Mouse (Mus musculus) kidney, adult 18-20 months (tissue): ENCODE measurements at regions not wholly inside any gene's neighbourhood (a gene's known extent, or its start where the extent isn't known, plus 50 kb on each side); places are given as distances from the start of the nearest gene placed in this dataset.
"Not testable (repeated sequence)": the region's sequence is repeated elsewhere in the genome, so short reads cannot be mapped to it uniquely, and the experiment has no call there.

Experiments used
- DNase-seq: peaks from one replicate; pipeline ENCODE4 v3.0.0; 2021

DNA sequence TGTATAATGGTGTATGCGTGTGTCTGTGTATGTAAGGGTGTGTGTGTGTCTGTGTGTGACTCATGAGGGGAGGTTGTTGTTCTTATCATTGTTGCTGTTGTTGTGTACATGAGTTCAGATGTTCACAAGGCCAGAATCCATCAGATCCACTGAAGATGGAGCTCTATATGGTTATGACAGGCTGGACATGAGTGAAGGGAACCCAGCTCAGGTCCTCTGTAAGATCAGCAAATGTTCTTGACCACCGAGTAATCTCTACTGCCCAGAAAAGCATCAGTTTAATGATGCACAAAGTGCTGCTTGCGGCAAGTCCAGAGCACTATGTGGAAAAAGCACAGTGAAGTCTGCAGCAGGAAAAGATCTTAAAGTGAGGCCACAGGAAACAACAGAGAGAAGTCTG, 77.5 kb downstream of the Gm15319 start:
- not testable (repeated sequence) for DNase-seq

DNA sequence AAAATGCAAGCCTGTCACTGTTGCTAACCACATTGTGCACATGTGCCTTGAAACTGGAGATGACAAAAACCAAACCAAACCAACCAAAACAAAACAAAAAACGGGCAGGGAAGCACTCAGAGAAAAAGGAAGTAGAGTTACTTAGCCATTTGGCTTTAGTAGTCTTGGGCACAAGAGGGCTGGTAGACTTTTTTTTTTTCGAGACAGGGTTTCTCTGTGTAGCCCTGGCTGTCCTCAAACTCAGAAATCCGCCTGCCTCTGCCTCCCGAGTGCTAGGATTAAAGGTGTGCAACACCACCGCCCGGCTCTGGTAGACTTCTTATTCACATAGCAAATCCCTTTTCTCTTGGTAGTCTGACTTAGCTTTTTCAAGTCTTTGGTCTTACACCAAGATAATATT, 78.2 kb downstream of the Gm15319 start:
- peak; percentile 30 for DNase-seq

DNA sequence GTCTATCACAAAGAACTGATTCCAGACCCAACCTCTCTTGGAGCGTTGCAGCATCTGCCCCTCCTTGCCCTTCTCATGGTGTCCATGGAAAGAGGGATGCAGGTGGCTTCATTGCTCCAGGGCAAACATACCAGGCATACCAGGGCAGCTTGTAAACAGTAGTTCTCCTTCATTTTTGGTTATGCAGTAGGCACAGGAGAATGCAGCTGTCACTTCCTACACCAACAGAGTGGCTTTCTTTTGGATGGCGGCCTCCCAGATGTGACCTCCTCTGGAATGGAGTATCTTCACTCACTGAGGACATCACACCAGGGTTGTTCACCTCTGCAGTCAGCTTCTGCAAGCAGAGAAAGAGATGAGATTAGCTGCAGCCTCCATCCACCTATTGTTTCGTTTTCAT, 79.9 kb downstream of the Gm15319 start:
- DNase-seq, result not testable (repeated sequence)

DNA sequence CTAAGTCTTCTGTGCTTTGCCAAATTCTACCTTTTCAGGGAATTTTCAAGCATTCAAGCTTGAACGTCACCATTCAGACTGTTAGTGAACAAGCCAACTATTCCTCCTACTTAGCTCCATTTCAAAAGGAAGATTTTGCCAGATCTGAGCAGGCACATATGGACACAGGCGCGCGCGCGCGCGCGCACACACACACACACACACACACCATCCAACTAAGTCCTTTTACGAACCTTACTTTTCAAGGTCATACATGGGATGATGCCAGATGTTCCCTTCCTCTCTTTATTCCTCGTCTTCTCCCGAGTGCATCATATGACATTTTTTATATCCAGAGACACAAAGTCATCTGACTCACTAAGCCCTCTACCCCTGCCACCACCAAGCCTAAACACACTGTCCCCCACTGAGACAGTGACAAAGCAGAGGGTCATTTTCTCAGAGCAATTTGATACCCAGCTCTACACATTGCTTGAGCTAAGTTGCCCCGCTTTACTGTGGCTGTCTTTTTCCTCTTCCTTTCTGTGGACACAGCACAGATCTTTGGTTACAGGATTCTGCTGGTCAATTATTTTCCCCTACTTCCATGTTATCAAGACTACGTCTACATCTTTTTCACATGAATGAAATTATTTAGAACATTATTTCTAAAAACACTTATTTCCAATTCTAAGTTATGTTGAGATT, 81.7 kb downstream of the Gm15319 start:
- not testable (repeated sequence) for DNase-seq

DNA sequence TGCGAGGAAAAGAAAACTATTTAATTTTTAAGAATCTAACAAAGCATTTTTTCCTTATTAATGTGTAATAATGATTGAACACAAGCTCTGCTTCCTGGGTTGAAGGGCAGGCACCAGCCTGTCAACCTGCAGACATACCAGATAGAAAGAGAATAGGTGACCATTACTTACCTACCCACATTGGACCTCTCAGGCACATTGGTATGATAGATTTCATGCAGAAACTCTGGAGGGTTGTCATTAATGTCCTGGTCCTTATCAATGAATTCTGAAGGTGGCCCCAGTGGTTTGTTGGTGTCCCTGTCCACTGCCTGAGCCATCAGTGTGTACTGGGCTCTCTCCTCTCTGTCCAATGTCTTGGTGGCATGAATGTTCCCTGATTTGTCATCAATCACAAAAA, 85.3 kb downstream of the Gm15319 start:
- DNase-seq, result not testable (repeated sequence)

DNA sequence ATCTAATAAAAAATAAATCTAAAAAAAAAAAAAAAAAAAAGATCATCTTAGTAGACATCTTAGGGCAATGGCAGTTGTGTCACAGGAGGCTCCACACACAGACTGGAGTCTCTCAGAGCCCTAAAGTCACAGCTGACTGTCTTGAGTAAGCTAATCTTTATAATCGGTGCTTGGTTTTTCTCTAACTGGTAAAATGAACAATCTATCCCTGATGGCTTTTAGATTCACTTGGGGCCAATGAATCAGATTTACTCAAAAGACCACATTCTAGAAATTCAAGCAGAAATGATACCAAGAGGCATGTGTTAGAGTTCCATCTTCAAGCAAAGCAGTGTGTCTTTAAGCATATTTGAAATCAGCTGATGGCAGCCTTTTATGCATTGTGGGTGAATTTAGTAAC, 86.3 kb downstream of the Gm15319 start:
- DNase-seq, result not testable (repeated sequence)

DNA sequence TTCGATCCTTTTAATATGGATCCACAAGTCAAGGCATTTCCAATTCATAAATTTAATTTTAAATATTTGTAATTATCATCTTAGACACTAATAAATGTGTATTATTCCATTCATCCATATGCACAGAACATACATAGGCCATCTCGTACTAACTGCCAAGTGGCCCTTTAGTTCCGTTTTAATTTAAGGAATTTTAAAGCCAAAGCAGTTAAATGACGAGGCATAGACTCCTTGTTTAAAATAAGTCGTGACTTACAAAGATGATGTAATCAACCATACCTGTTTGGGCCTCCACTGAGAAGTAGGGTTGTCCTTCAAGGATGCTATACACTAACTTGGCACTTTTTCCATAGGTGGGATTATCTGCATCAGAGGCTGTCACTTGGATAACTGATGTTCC, 89.2 kb downstream of the Gm15319 start:
- not testable (repeated sequence) for DNase-seq

DNA sequence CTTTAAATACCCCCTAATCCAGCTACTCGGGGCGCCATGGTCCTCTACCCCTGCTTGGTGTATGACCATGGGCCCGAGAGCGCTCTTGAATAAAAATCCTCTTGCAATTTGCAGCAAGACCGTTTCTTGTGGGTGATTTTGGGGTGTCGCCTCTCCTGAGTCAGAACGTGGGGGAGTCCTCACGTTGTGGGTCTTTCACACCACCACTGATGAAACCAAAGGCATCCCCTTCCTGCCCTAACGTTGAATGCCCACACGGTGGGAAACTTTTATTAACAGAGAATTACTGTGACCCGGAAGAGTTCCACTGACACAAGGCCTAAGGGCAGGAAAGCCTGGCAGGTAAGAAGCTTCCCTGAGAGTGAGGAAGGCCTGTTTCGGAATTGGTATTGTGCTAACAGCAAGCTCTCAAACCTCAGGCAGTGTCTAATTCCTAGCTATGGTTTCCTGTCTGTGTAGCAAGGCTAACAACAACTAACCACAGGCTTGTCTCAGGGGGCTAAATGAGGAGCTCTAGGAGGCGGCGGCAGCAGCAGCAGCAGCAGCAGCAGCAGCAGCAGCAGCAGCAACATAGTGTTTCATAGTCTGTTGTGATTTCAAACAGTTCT, 95.4 kb downstream of the Gm15319 start:
- DNase-seq, result peak; percentile 31

DNA sequence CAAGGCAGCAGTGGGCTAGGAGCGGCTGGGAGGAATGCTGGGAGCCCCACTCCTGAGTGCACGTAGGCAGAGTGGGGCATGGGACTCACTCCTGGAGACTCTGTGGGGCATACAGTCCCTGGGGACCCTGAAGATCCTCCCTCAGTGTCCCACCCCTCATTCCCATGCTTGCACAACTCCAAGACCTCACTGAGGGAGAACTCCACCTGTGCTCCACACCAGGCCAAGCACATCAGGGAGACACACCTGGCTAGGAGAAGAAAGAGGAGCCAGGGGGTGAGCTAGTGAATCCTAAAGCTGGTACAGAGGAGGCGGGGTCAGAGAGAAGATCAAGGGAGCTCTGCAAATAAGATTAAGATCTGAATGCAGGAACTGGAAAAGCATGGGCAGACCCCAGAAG, 96.2 kb downstream of the Gm15319 start:
- peak; percentile 44 for DNase-seq

DNA sequence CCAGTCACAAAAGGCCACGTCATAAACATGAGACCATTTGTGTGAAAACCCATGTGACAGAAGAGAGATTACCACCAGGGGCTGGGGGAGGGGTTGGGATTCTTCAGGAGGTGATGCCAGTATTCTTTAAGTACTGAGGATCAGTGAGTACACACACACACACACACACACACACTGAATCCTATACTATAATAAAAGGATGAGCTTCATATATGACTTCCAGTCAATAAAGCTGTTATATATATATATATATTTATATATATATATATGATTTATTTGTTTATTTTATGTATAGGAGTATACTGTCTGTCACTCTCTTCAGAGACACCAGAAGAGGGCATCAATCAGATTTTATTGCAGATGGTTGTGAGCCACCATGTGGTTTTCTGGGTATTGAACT, 98.4 kb downstream of the Gm15319 start:
- DNase-seq, result not testable (repeated sequence)

DNA sequence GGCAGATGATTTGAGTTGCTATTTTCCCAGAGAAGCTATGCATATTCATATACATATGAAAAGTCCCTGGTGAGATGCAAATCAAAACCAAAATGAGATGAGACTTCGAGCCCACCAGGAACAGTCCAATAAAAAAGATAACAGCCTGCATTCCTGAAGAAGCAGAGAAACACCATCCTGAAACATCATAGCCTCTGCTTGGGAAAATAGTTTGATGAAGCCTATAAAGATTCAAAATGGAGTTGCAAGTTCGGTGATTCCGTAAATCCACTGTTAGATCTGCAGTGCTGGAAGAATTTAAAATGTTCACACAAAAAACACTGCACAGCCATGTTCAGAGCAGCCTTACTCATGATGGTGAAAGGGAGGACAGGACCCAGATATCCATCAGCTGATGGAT, 98.9 kb downstream of the Gm15319 start:
- DNase-seq, result peak; percentile 31

DNA sequence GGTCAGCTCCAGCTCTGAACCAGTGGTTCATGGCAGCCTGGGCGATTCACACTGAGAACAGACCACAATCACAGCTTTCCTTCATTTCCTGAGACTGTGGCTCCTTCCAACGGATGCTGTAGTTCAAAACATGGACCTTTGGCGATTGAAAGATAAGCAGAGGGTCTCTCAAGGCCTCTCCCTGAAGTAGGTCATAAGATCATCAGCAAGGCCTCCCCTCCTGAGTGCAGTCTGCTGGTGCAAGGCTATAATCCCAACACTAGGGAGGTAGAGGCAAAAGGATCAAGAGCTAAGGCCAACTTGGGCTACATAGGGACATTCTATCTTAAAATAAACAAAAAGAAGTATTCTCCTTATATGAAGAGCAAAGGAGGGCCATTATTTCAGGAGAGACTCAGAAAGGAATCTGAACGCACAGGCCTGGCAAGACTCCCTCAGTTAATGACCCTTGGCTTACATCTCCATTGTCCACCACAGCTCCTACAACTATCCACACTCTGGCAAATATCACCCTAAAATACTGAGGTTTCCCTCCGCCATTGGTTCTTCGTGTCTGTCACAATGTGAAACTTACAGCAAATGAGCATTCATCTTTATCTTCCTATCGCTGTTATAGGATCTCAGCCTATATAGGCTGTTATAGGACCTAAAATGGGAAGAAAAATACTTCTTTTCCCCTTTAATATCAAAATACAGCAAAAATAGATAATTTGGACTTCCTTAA, 100.0 kb downstream of the Gm15319 start:
- peak; percentile 33 for DNase-seq

DNA sequence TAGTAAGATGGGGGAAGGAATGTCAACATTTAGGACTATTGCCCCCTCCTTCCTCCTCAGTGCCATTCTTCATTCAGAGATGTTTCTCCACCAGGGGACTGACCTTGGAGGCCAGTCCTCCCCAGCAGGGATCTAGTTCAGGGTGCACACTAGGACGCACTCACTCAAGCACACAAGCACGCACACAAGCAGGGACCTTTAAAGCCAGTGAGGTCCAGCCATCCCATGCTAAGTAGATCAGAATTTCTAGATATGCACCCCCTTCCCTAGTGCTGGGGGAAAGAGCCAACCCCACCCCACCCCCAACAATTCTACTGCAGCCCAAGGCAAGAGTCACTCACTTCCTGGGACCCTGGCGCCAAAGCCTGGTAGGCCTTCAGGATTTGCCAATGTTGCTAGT, 100.8 kb downstream of the Gm15319 start:
- DNase-seq, result peak; percentile 54

DNA sequence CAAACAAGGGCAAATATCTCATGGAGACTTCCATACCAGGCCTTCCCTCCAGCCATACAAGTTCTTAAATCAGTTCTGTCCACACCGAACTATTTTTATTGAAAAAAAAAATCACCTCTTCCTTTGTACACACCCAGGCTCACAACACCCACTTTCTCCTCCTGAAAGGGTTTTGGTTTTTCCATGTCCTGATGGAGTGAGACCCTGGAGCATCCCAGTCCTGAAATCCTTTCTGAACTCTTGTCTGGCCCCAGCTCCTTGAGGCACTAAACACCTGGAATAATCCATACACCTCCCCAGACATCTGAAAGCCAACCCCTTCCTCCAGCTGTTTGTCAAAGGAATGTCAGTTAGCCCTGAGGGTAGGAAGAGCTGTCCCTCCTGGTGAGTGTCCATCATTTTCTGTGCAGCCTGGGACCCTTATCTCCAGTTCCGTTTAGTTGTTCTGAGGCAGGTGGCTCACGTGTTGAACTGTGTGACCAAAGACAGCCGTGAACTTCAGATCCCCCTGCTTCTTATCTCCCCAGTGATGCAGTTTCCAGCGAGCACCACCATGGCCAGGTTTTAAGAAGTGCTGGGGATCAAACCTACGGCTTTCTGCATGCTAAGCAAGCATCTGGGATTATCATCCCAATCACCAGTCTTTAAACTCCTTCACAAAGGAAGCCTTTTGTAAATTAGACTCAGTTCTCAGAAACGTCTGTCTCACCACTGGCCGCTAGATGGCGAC, 101.4 kb downstream of the Gm15319 start:
- DNase-seq, result not testable (repeated sequence)

DNA sequence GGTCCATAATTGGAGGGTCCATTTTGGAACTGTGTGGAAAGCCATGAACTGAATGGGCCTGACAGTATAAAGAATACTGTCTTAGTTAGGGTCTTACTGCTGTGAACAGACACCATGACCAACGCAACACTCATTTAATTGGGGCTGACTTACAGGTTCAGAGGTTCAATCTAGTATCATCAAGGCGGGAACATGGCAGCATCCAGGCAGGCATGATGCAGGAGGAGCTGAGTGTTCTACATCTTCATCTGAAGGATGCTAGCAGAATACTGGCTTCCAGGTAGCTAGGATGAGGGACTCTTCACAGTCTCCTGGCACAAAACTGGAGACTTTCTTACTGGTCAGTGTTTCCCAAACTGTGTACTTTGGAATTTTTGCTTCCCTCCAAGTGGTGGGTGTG, 102.0 kb downstream of the Gm15319 start:
- DNase-seq, result peak; percentile 51

DNA sequence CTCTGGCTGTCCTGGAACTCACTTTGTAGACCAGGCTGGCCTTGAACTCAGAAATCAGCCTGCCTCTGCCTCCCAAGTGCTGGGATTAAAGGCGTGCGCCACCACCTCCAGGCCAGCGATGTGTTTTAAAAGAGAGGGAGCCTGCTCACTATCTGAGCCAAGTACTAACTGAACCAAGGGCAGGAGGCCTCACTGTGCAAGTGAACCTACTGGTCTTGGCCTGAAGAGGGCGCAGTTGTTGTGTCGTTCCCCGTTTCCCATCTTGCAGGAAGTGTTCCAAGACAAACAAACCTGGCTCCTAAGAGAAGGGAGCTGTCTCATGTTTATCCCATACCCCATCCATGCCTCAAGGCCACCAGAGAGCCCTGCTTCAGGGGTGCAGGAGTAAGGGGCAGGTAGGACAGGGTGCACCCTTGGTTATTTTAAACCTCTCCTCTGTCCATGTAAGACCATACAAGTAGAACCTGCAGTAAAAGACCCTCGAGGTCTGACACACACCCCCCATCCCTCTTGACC, 102.8 kb downstream of the Gm15319 start:
- DNase-seq, result peak; percentile 22

DNA sequence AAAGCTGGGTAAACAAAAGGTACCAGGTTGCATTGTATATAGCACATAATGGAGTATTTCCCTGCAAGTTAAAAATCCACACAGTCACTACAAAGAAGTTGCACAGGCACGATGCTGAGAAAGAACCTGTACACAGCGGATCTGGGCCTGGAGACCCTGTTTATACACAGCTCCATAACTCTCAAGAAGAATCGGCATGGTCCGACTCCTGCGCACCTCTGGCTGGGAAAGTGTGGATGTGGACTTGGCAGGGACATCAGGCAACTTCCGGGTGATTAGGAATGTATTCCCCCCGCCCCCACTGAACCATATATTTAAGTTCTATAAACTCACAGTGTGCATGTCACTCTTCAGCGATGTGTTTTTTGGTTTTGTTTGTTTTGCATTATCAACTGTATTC, 103.3 kb downstream of the Gm15319 start:
- peak; percentile 13 for DNase-seq
